Mouse (Mus musculus) C3H10T1/2 (cell line): ENCODE results near the gene Igdcc4. TPM values are rescaled to one million over a fixed set of nuclear protein-coding genes. Genes with fewer than 3 reads are reported as not detected.

ENCODE experiments used
- polyA plus RNA-seq, 2 experiments: library from polyadenylated mRNA; unstranded; fragments of >200 nt; fragmentation: generic; extraction: Trizol; gene quantifications; one replicate each; pipeline ENCODE4 v1.2.1; 2012; ENCODE audit warnings: missing spikeins in 2 of 2

The Igdcc4 gene
- polyA plus RNA-seq = 1 to 10 TPM in 1 of 2 experiments, under 1 TPM in 1; 0.09 to 2.2 TPM

GRCm38 (mm10) chr9:65100991-65101685 lies at the start of gene Igdcc4:
Gene Igdcc4 (plus strand): TSS chr9:65101486.

GRCm38 (mm10) chr9:65140936-65141305 lies 39.6 kb downstream of the Igdcc4 start, which contains the start of gene Igdcc3:
Gene Igdcc3 (plus strand): TSS chr9:65141189.

Other genes starting within 250 kb of the Igdcc4 start
- gene Slc24a1, start 149.9 kb upstream of the Igdcc4 start, polyA plus RNA-seq = under 1 TPM in 1 of 2 experiments, not detected in 1; 0.02 TPM
- 10 to 100 TPM in 1 of 2 experiments, 1 to 10 TPM in 1; 3.6 to 17.3 TPM for gene Ints14, start 140.6 kb upstream of the Igdcc4 start, polyA plus RNA-seq
- 10 to 100 TPM in 1 of 2 experiments, 1 to 10 TPM in 1; 5.0 to 22.9 TPM for gene Hacd3, start 79.8 kb upstream of the Igdcc4 start, polyA plus RNA-seq
- 10 to 100 TPM in 1 of 2 experiments, 1 to 10 TPM in 1; 1.2 to 11.5 TPM for gene Dpp8, start 69.1 kb upstream of the Igdcc4 start, polyA plus RNA-seq
- gene Igdcc3, start 39.7 kb downstream of the Igdcc4 start, polyA plus RNA-seq = not detected
- gene Parp16, start 93.9 kb downstream of the Igdcc4 start, polyA plus RNA-seq = 1 to 10 TPM; 1.2 to 5.0 TPM
- under 1 TPM in 1 of 2 experiments, not detected in 1; 0.04 TPM for gene Cilp, start 163.7 kb downstream of the Igdcc4 start, polyA plus RNA-seq
- gene Clpx, start 192.8 kb downstream of the Igdcc4 start, polyA plus RNA-seq = 1 to 10 TPM in 1 of 2 experiments, under 1 TPM in 1; 0.75 to 9.3 TPM
- 1 to 10 TPM; 4.0 to 8.4 TPM for gene Pdcd7, start 244.6 kb downstream of the Igdcc4 start, polyA plus RNA-seq